ENCODE assay signal across 8 mouse cellular contexts in genomic region chr16:89844580-89844979, GRCm38 (mm10).
DNase-seq lines count a peak whose midpoint lies in the region; ATAC-seq and TF ChIP-seq lines count a peak whose summit lies in the region.

No protein-coding gene starts in this region.

- no peaks in the 10 kb centered on the region for H3K9me3 ChIP-seq in forebrain, embryonic 12.5 days
- 0 out of 2 replicates have a peak, but pooled peaks cover 8% of the 10 kb centered on the region for H3K9me3 ChIP-seq in hindbrain, embryonic 13.5 days

- TF ChIP-seq CTCF in bone marrow, adult 2 months (IDR thresholded peaks at IDR 0.05; ENCODE audit: control insufficient read depth, insufficient read depth, low read length): peak; percentile 56

- no peaks in the 10 kb centered on the region for H3K27me3 ChIP-seq in forebrain, embryonic 12.5 days
- no peaks in the 10 kb centered on the region for H3K27me3 ChIP-seq in hindbrain, embryonic 13.5 days

- H3K4me3 ChIP-seq in bone marrow, adult 2 months (replicated peaks; ENCODE audit: control insufficient read depth, low read depth, low read length): no peak overlapping the region
- H3K4me3 ChIP-seq in forebrain, embryonic 12.5 days (replicated peaks): no peak overlapping the region
- no peak overlapping the region for H3K4me3 ChIP-seq in hindbrain, embryonic 13.5 days

- peak; percentile 79 for ATAC-seq in forebrain, embryonic 12.5 days (ENCODE audit: low FRiP score)
- peak; percentile 80 for ATAC-seq in hindbrain, embryonic 13.5 days (ENCODE audit: low FRiP score)
- ATAC-seq in megakaryocyte-erythroid progenitor cell, adult 5-6 weeks (replicated peaks; ENCODE audit: low FRiP score, low TSS enrichment, poor library complexity, severe bottlenecking): peak; percentile 77

- no peak overlapping the region for H3K9ac ChIP-seq in forebrain, embryonic 12.5 days
- H3K9ac ChIP-seq in hindbrain, embryonic 13.5 days: no peak overlapping the region

- peaks cover 16% of the 10 kb centered on the region for H3K36me3 ChIP-seq in forebrain, embryonic 12.5 days (replicated peaks)
- H3K36me3 ChIP-seq in hindbrain, embryonic 13.5 days: peaks cover 19% of the 10 kb centered on the region

- peak; percentile 68 for DNase-seq in gastrocnemius, adult 18-20 months (ENCODE audit: low spot score)
- no peak for DNase-seq in gastrocnemius, adult 8-10 months (ENCODE audit: low spot score in 2 of 2)
- DNase-seq in layer of hippocampus, postnatal 14 days (ENCODE audit: low spot score in 2 of 2): peak; percentile 53 to 81
- DNase-seq in right cerebral cortex, postnatal 25 days: peak; percentile 40

- no peak overlapping the region for H3K27ac ChIP-seq in bone marrow, adult 2 months (ENCODE audit: control insufficient read depth, insufficient read depth, low read depth, low read length, poor library complexity)
- no peak overlapping the region for H3K27ac ChIP-seq in forebrain, embryonic 12.5 days
- H3K27ac ChIP-seq in hindbrain, embryonic 13.5 days: no peak overlapping the region

- no peak overlapping the region for H3K4me2 ChIP-seq in forebrain, embryonic 12.5 days
- no peak overlapping the region for H3K4me2 ChIP-seq in hindbrain, embryonic 13.5 days

- H3K4me1 ChIP-seq in bone marrow, adult 2 months (ENCODE audit: control insufficient read depth, insufficient read depth, low read length): no peaks in the 10 kb centered on the region
- peaks cover 5% of the 10 kb centered on the region; the same call in 1 of the 2 replicates for H3K4me1 ChIP-seq in forebrain, embryonic 12.5 days
- peaks cover 17% of the 10 kb centered on the region for H3K4me1 ChIP-seq in hindbrain, embryonic 13.5 days (replicated peaks)

- TF ChIP-seq POLR2A in bone marrow, adult 2 months (IDR thresholded peaks at IDR 0.05; ENCODE audit: borderline replicate concordance, control insufficient read depth, low read depth, low read length): no peak

- WGBS in bone marrow, adult 2 months: 34% methylated on average over 5 of the region's 5 CpGs
- WGBS in forebrain, embryonic 12.5 days: 44% methylated on average over 5 of the region's 5 CpGs
- 39% methylated on average over 5 of the region's 5 CpGs for WGBS in hindbrain, embryonic 13.5 days

Comparison
In these comparisons a context has a peak if more than half of its experiments do, and no peak if none do; other contexts are left out.
1. DNase-seq: peak in gastrocnemius, adult 18-20 months (single experiment), layer of hippocampus, postnatal 14 days (2 of 2) and right cerebral cortex, postnatal 25 days (single experiment); none in gastrocnemius, adult 8-10 months (0 of 2).
2. Peak in every context shown above with its lines, with median percentiles within 50 percentile points of each other: ATAC-seq.